Mouse (Mus musculus) ovary, postnatal 36 days (tissue): ENCODE results near the gene Dxo.

Source experiments
- DNase-seq: peaks from one replicate; pipeline ENCODE4 v3.0.0; 2022; ENCODE audit warnings: low spot score, mixed read lengths

Gene Dxo

GRCm38 (mm10) chr17:34881683-34882310 lies 45.0 kb downstream of the Dxo start, which contains the start of gene Gm20547:
Gm20547 (minus strand) TSS chr17:34882042.
- no peak for DNase-seq

- DNase-seq, result no peak
Measured at GRCm38 (mm10) chr17:34883332-34883731, 46.5 kb downstream of the Dxo start.

GRCm38 (mm10) chr17:34884704-34885103 lies 47.9 kb downstream of the Dxo start:
- DNase-seq, result no peak

GRCm38 (mm10) chr17:34885615-34886014 lies 48.8 kb downstream of the Dxo start:
- no peak for DNase-seq

- no peak for DNase-seq
Measured at GRCm38 (mm10) chr17:34887942-34888341, 51.1 kb downstream of the Dxo start.
